Mouse (Mus musculus): ENCODE data around the gene Olfr1477.
"Not testable (repeated sequence)": the region's sequence is repeated elsewhere in the genome, so short reads cannot be mapped to it uniquely, and the experiment has no call there.

Olfr1477 gene

DNA sequence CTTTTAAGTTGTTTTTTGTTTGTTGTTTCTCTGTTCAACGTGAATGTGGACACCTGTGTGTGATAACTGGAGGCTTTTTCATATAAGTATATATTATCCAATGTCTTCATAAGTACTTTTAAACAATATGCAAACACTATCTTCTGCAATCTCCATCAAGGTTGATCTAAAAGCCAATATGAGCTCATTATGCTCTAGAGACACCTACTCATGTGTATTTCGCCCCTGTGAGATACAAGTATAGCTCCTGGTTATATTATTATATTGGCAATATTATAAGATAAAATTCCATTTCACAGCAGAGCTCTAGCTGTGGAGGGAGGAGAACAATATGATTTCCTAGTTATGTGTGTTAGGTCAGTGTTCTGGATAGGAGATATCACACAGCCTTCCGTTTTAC is at the start of gene Olfr1477:
Gene Olfr1477, plus strand, starts transcription at position 301 of the 400 bp plus-strand sequence.
- no peak for DNase-seq (ENCODE audit: low spot score)

- DNase-seq (ENCODE audit: low spot score), result no peak
These were observed 44.4 kb upstream of the Olfr1477 start, which contains the start of gene Olfr1472 for GRCm38 (mm10) chr19:13455986-13456385. TSS of gene Olfr1472 (minus strand) at chr19:13456086.

DNA sequence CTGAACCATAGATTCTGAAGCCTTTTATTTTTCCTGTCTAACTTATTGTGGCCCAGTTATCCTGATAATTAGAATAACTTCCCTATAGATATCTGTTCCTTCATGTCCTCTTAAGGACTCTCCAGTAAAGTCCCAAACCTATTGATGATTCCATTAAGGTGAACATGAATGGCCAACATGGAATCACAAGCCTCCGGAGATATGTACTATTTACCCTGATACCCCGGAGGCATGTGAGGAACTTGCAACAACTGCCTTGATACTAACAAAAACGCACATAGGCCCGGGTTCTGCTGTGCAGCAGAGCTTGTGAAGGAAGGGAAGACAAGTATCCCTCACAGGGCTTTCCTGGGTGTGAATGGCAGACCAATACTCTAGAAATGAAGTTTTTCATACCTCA is 31.1 kb upstream of the Olfr1477 start, which contains the start of gene Olfr1474:
Gene Olfr1474, plus strand, starts transcription at position 301 of the 400 bp plus-strand sequence.
- DNase-seq (ENCODE audit: low spot score), result not testable (repeated sequence)

DNA sequence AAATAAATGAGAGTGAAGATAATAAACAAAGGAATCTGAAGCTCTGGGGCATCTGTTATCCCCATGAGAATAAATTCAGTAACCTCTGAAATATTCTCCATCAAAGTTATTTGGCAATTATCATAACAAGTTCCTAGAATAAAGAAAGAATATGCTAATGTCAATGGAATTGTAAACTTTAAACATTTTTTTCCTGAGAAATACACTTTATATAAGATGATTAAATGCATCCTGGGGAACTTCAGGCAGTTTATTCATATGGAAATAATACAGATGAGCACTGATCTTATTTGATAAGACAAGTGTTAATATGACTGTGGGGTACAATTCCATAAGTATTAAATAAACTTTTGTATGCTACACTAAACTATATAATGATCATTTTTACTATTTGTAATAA is 20.2 kb upstream of the Olfr1477 start, which contains the start of gene Olfr1475:
Gene Olfr1475, minus strand, starts transcription at position 101 of the 400 bp plus-strand sequence.
- no peak for DNase-seq (ENCODE audit: low spot score)

DNA sequence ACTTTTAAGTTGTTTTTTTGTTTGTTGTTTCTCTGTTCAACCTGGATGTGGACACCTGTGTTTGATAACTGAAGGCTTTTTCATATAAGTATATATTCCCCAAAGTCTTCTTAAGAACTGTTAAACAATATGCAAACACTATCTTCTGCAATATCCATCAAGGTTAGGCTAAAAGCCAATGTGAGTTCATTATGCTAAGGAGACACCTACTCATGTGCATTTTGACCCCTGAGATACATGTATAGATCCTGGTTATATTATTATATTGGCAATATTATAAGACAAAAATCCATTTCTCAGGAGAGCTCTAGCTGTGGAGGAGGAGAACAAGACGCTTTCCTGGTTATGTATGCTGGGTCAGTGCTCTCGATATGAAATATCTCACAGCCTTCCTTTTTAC is 27.3 kb downstream of the Olfr1477 start, which contains the start of gene Olfr1480:
Gene Olfr1480, plus strand, starts transcription at position 301 of the 400 bp plus-strand sequence.
- DNase-seq (ENCODE audit: low spot score), result no peak
